Mouse (Mus musculus) frontal cortex, postnatal 25 days (tissue): Measurements from ENCODE around the gene Islr2.

Experiments used
- DNase-seq, 2 experiments: peaks; one replicate each; pipeline ENCODE4 v3.0.0; 2022; ENCODE audit warnings: low spot score in 2 of 2

Gene Islr2

GRCm38 (mm10) chr9:58196610-58197567, 7.2 kb downstream of the Islr2 start:
- no peak for DNase-seq

GRCm38 (mm10) chr9:58196141-58196540, 8.0 kb downstream of the Islr2 start:
- no peak for DNase-seq

GRCm38 (mm10) chr9:58195671-58196070, 8.4 kb downstream of the Islr2 start:
- no peak for DNase-seq

- no peak for DNase-seq
Observed at GRCm38 (mm10) chr9:58194222-58194621, 9.9 kb downstream of the Islr2 start.

GRCm38 (mm10) chr9:58184456-58184855, 19.7 kb downstream of the Islr2 start:
- no peak for DNase-seq

- no peak for DNase-seq
Observed at GRCm38 (mm10) chr9:58179390-58179789, 24.7 kb downstream of the Islr2 start.

GRCm38 (mm10) chr9:58177165-58177564, 27.0 kb downstream of the Islr2 start:
- DNase-seq = no peak

GRCm38 (mm10) chr9:58175745-58176487, 28.2 kb downstream of the Islr2 start:
- DNase-seq = no peak

- no peak for DNase-seq
Observed at GRCm38 (mm10) chr9:58174818-58175251, 29.3 kb downstream of the Islr2 start.

- DNase-seq = no peak
Observed at GRCm38 (mm10) chr9:58172863-58173262, 31.3 kb downstream of the Islr2 start.

GRCm38 (mm10) chr9:58169426-58169825, 34.7 kb downstream of the Islr2 start:
- DNase-seq = no peak

- no peak for DNase-seq
Observed at GRCm38 (mm10) chr9:58168880-58169279, 35.2 kb downstream of the Islr2 start.

- no peak for DNase-seq
Observed at GRCm38 (mm10) chr9:58165779-58166178, 38.3 kb downstream of the Islr2 start.

- no peak for DNase-seq
Observed at GRCm38 (mm10) chr9:58163146-58163545, 41.0 kb downstream of the Islr2 start.

- DNase-seq = no peak
Observed at GRCm38 (mm10) chr9:58162173-58162572, 41.9 kb downstream of the Islr2 start.

GRCm38 (mm10) chr9:58160315-58160714, 43.8 kb downstream of the Islr2 start:
- DNase-seq = no peak

GRCm38 (mm10) chr9:58159855-58160254, 44.3 kb downstream of the Islr2 start:
- no peak for DNase-seq

- DNase-seq = no peak
Observed at GRCm38 (mm10) chr9:58158541-58159311, 45.4 kb downstream of the Islr2 start.

GRCm38 (mm10) chr9:58157838-58158237, 46.3 kb downstream of the Islr2 start:
- no peak for DNase-seq

GRCm38 (mm10) chr9:58156819-58157560, 47.1 kb downstream of the Islr2 start:
- DNase-seq = no peak

GRCm38 (mm10) chr9:58155366-58155765, 48.8 kb downstream of the Islr2 start:
- no peak for DNase-seq
